Mouse (Mus musculus) myocyte (in vitro differentiated cells): ENCODE measurements at regions not wholly inside any gene's neighbourhood (a gene's known extent, or its start where the extent isn't known, plus 50 kb on each side); places are given as distances from the start of the nearest gene placed in this dataset.

Source experiments
- H3K27me3 ChIP-seq: one replicate; pipeline ENCODE4 v1.6.1; 2011; ENCODE audit not compliant: control insufficient read depth, insufficient read depth, insufficient read length
- H3K36me3 ChIP-seq: one replicate; pipeline ENCODE4 v1.6.1; 2011; ENCODE audit not compliant: control insufficient read depth, insufficient read depth
- H3K4me2 ChIP-seq: one replicate; pipeline ENCODE4 v1.6.1; 2011; ENCODE audit warnings: low read depth, control low read depth
- H3K4me3 ChIP-seq: one replicate; pipeline ENCODE4 v1.5.1; 2011; ENCODE audit warnings: mild to moderate bottlenecking, control low read depth, moderate library complexity
- H3K79me2 ChIP-seq: one replicate; pipeline ENCODE4 v1.6.1; 2011; ENCODE audit not compliant: control insufficient read depth, insufficient read depth
- H3ac ChIP-seq: one replicate; pipeline ENCODE4 v1.6.1; 2011; ENCODE audit not compliant: control insufficient read depth, insufficient read length
- CEBPB ChIP-seq: IDR thresholded peaks from 2 replicates; pipeline ENCODE4 v1.6.1; 2011; ENCODE audit warnings: mild to moderate bottlenecking, moderate library complexity; ENCODE audit not compliant: poor library complexity, insufficient read depth, severe bottlenecking
- E2F4 ChIP-seq: IDR thresholded peaks from one replicate; pipeline ENCODE4 v1.6.1; 2011; ENCODE audit warnings: mild to moderate bottlenecking, control low read depth, moderate library complexity; ENCODE audit not compliant: insufficient read depth
- MAX ChIP-seq: IDR thresholded peaks from one replicate; pipeline ENCODE4 v1.6.1; 2011; ENCODE audit warnings: low read depth, mild to moderate bottlenecking, control low read depth
- MYOD1 ChIP-seq, 3 experiments: IDR thresholded peaks; one replicate each; pipeline ENCODE4 v1.6.1; 2011; ENCODE audit warnings: control low read depth in 2 of 3, low read depth in 2 of 3, mild to moderate bottlenecking in 2 of 3, moderate library complexity in 1 of 3; ENCODE audit not compliant: insufficient read length in 2 of 3, control insufficient read depth in 1 of 3
- MYOG ChIP-seq, 3 experiments: IDR thresholded peaks; one replicate each; pipeline ENCODE4 v1.6.1; 2011; ENCODE audit warnings: control low read depth in 2 of 3, low read depth in 2 of 3, mild to moderate bottlenecking in 2 of 3; ENCODE audit not compliant: insufficient read length in 2 of 3, control insufficient read depth in 1 of 3, insufficient read depth in 1 of 3
- POLR2A ChIP-seq: IDR thresholded peaks from one replicate; pipeline ENCODE4 v1.6.1; 2011; ENCODE audit warnings: low read depth, mild to moderate bottlenecking, control low read depth, moderate library complexity; ENCODE audit not compliant: insufficient read length
- POLR2AphosphoS2 ChIP-seq: IDR thresholded peaks from one replicate; pipeline ENCODE4 v1.6.1; 2011; ENCODE audit warnings: low read depth, control low read depth; ENCODE audit not compliant: insufficient read length
- REST ChIP-seq: IDR thresholded peaks from one replicate; pipeline ENCODE4 v1.6.1; 2011; ENCODE audit warnings: mild to moderate bottlenecking, control low read depth, moderate library complexity; ENCODE audit not compliant: insufficient read depth, insufficient read length
- SRF ChIP-seq: IDR thresholded peaks from one replicate; pipeline ENCODE4 v1.6.1; 2011; ENCODE audit warnings: low read depth; ENCODE audit not compliant: control insufficient read depth, insufficient read length
- TCF12 ChIP-seq: IDR thresholded peaks from one replicate; pipeline ENCODE4 v1.6.1; 2011; ENCODE audit warnings: mild to moderate bottlenecking, control low read depth; ENCODE audit not compliant: poor library complexity, insufficient read depth, severe bottlenecking
- TCF3 ChIP-seq: IDR thresholded peaks from one replicate; pipeline ENCODE4 v1.6.1; 2011; ENCODE audit warnings: low read depth, control low read depth; ENCODE audit not compliant: insufficient read length
- USF1 ChIP-seq: IDR thresholded peaks from one replicate; pipeline ENCODE4 v1.6.1; 2011; ENCODE audit warnings: low read depth, mild to moderate bottlenecking, control low read depth, moderate library complexity

GRCm38 (mm10) chr8:41823041-41823440 lies 406.2 kb upstream of the Frg1 start:
- Histone ChIP-seq H3K36me3 (no peaks in the 10 kb centered on the region), H3K27me3 (no peaks in the 10 kb centered on the region), H3K4me3 (no peak overlapping the region), H3K4me2 (peak overlapping the region; percentile 43), H3K79me2 (no peaks in the 10 kb centered on the region), H3ac (no peak overlapping the region)
- TF ChIP-seq TCF12: no peak
- TF ChIP-seq SRF: no peak
- TF ChIP-seq REST: no peak
- no peak for TF ChIP-seq POLR2AphosphoS2
- TF ChIP-seq TCF3: no peak
- no peak for TF ChIP-seq CEBPB
- no peak for TF ChIP-seq E2F4
- TF ChIP-seq MAX: no peak
- no peak for TF ChIP-seq MYOG (IDR thresholded peaks at IDR 0.05; ENCODE audit: control insufficient read depth in 1 of 3, insufficient read depth in 1 of 3, insufficient read length in 2 of 3, low read depth in 2 of 3)
- TF ChIP-seq POLR2A: no peak
- TF ChIP-seq USF1: no peak
- TF ChIP-seq MYOD1 (IDR thresholded peaks at IDR 0.05; ENCODE audit: control insufficient read depth in 1 of 3, insufficient read length in 2 of 3, low read depth in 2 of 3): no peak

- no peak overlapping the region for H3K4me2 ChIP-seq
- H3ac ChIP-seq: no peak overlapping the region
- no peak overlapping the region for H3K4me3 ChIP-seq
- no peaks in the 10 kb centered on the region for H3K79me2 ChIP-seq
- TF ChIP-seq REST: no peak
- TF ChIP-seq CEBPB: no peak
- TF ChIP-seq MYOG (IDR thresholded peaks at IDR 0.05; ENCODE audit: control insufficient read depth in 1 of 3, insufficient read depth in 1 of 3, insufficient read length in 2 of 3, low read depth in 2 of 3): no peak
- TF ChIP-seq TCF3: no peak
- TF ChIP-seq TCF12: no peak
- TF ChIP-seq POLR2A: no peak
- TF ChIP-seq E2F4: no peak
- H3K36me3 ChIP-seq: no peaks in the 10 kb centered on the region
- no peaks in the 10 kb centered on the region for H3K27me3 ChIP-seq
Observed at GRCm38 (mm10) chr8:41821676-41822075, 404.8 kb upstream of the Frg1 start.

- Histone ChIP-seq H3K36me3 (no peaks in the 10 kb centered on the region), H3K4me3 (no peak overlapping the region), H3K79me2 (no peaks in the 10 kb centered on the region), H3ac (no peak overlapping the region), H3K27me3 (no peaks in the 10 kb centered on the region), H3K4me2 (no peak overlapping the region)
- TF ChIP-seq USF1: no peak
- TF ChIP-seq MAX: no peak
- no peak for TF ChIP-seq SRF
Observed at GRCm38 (mm10) chr8:41820605-41821395, 403.9 kb upstream of the Frg1 start.

GRCm38 (mm10) chr8:41818577-41818976 lies 401.7 kb upstream of the Frg1 start:
- no peak overlapping the region for H3ac ChIP-seq
- H3K4me3 ChIP-seq: no peak overlapping the region
- no peaks in the 10 kb centered on the region for H3K79me2 ChIP-seq
- no peaks in the 10 kb centered on the region for H3K27me3 ChIP-seq
- peak overlapping the region; percentile 56 for H3K4me2 ChIP-seq
- TF ChIP-seq MYOD1 (IDR thresholded peaks at IDR 0.05; ENCODE audit: control insufficient read depth in 1 of 3, insufficient read length in 2 of 3, low read depth in 2 of 3): no peak
- H3K36me3 ChIP-seq: no peaks in the 10 kb centered on the region

- Histone ChIP-seq H3K27me3 (no peaks in the 10 kb centered on the region), H3K79me2 (no peaks in the 10 kb centered on the region), H3K36me3 (no peaks in the 10 kb centered on the region), H3K4me2 (peak overlapping the region; percentile 56), H3ac (no peak overlapping the region), H3K4me3 (no peak overlapping the region)
- TF ChIP-seq POLR2A (no peak), MYOG (IDR thresholded peaks at IDR 0.05; ENCODE audit: control insufficient read depth in 1 of 3, insufficient read depth in 1 of 3, insufficient read length in 2 of 3, low read depth in 2 of 3) (no peak), USF1 (no peak), POLR2AphosphoS2 (no peak), TCF3 (no peak), E2F4 (no peak), MAX (no peak), MYOD1 (IDR thresholded peaks at IDR 0.05; ENCODE audit: control insufficient read depth in 1 of 3, insufficient read length in 2 of 3, low read depth in 2 of 3) (no peak), TCF12 (no peak), CEBPB (no peak), SRF (no peak), REST (no peak)
Observed at GRCm38 (mm10) chr8:41818079-41818478, 401.2 kb upstream of the Frg1 start.
